Mouse (Mus musculus): ENCODE results near the gene Kcne4.

The Kcne4 gene

DNA sequence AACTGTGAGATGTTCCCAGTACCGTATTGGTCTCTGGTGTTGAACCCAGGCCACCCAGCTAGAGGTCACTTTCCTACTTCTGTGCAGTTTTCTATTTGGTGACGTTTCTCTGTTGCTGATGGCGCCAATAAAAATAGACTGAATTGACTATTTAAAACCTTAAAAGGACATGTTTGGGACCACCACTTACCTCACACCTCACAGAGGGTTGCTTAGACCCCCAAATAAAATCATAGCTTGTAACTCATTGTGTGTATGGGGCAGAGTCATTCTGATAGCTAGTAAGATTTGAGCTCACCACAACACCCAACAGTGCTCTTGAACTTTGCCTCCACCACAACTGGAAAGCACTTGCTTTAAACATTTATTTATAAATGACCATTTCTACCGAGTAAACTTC, 43.0 kb downstream of the Kcne4 start:
- DNase-seq (ENCODE audit: low spot score): no peak

DNA sequence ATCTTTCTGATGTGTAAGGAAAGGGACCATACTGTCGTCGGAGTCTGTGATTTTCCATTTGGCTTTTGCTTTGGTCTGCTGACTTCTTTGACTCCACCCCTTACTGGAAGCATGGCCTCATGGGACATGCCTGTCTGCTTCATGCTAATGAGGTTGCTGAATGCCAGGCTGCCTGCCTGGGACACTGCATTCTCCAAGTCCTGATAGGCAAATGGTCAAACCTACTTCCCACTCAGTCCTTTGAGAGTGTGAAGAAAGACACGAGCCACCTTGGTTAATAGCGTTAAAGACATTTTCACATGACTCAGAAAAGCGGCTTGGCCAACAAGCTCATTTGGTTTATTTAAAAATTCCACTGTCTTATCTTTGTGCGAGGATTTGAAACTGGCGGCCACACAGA, 43.5 kb downstream of the Kcne4 start:
- DNase-seq (ENCODE audit: low spot score): peak; percentile 19

DNA sequence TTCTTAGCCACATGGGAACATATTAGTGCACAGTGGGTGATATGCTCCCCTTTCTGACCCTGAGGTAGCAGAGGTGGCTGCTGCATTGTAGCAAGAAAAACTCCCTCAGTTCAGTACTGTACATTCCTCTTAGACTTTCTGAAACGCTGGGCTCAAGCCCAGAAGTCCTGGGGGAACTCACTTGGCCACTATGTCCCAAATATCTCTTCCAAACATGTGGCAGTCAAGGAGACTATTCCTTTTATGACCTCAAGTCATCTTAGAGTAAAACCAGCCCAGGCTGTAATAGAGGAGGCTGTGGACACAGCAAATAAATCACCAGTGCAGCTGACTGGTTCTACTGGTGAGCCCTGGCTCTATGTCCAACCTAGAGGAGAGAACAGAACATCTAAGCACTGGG, 45.7 kb downstream of the Kcne4 start:
- DNase-seq (ENCODE audit: low spot score): no peak

DNA sequence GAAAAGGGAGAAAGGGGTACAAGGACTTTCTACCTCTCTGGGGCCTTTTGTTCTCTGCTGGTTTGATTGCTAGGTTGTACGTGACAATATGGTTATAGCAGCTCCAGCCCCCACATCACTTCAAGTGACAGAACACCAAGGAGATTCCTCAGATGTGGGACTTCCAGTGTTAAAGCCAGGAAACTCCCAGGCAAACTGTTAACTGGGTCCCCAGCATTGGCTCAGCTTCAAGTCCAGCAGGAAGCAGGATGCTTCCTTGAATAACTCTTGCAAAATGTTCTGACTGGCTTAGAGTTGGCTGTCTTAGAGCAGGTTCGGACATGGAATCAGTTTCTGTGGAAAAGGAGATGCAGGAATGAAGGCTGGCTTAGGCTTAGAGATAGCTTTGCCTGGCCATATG, 47.3 kb downstream of the Kcne4 start:
- DNase-seq (ENCODE audit: low spot score): no peak

DNA sequence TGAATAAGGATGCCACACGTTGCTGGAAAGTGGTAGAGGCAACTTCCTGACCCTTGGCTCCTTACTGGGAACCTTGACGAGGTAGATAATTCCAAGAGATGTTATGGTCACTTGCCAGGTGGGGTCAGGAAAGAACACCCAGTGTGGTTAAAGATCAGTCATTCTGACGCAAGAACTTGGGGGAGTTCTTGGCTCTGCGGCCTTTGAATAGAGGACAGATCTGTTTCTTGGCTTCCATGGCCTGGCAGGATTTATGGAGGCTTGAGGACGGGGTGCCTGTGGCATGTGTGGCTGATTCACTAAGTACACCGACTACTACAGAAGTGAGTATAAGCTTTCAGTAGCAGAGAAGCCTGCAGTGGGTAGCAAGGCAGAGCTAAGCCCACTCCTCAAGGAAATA, 47.8 kb downstream of the Kcne4 start:
- no peak for DNase-seq (ENCODE audit: low spot score)

DNA sequence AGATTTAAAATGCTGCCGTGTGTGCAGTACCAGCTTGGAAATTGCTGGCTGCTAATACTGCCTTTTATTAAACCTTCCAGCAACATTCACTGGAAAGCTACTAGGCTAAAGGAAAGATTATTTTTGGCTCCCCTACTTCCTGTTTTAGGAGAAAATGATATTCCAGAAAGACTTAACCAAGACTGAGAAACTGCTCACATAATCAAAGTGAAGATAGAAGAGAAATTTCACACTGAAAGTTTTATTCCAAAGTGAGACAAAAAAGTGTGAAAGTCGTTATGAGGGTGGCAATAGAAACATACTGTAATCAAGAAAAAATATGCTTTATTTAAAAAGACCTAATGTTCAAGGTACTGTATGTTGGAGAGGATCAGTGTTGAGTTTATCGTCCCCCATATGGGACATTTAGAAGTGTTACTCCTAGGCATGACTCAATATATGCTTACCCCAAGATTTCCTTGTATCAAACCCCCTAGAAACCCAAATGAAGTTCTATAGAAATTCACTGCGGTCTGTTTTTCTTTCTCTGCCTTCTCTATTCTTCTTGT, 48.3 kb downstream of the Kcne4 start:
- no peak for DNase-seq (ENCODE audit: low spot score)

DNA sequence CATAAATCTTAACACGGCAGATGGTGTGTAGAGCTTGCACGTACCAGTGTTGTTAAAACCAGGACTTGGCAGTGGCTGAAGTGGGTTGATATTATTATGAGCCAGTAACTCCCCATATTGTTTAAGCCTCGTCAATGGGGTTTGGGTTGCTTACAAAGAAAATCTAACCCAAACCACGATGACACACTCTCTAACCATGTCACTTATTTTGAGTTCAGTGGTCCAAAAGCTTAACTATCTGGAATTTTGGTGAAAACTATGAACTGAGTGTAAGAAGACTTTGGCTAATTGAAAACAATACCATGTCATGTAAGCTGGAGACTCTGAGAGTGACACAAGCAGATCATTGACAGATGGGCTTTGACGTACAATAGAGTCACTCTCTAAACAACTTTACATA, 49.4 kb downstream of the Kcne4 start:
- DNase-seq (ENCODE audit: low spot score): no peak

DNA sequence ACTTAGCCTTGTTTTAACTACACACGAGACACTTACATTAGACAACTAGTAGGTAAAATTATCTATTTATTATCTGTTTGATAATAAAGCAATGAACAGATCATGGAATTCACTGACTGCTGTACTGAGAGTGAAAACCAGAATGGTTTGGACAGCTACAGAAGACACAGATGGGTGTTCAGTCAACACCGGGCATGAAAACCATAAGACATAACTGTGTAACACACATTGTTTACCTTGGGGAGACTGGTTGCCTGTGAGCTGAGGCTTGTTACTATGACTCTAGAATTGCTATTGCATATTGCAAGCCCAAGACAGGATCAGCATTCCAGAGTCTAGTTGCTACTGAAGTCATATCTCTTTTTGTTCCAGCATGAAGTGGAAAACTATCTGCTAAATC, 49.9 kb downstream of the Kcne4 start:
- DNase-seq (ENCODE audit: low spot score): no peak
